Mouse (Mus musculus): ENCODE measurements around the gene Socs3.
A peak's percentile ranks its signal among the peaks of the same experiment; 100 is the strongest.

Socs3 gene

GRCm38 (mm10) chr11:117955621-117956020 is 14.2 kb downstream of the Socs3 start:
- no peak for DNase-seq (ENCODE audit: low spot score in 2 of 2)

GRCm38 (mm10) chr11:117954819-117955218 is 15.0 kb downstream of the Socs3 start:
- no peak for DNase-seq (ENCODE audit: low spot score in 2 of 2)

- DNase-seq (ENCODE audit: low spot score in 2 of 2): no peak
Measured at GRCm38 (mm10) chr11:117954094-117954493, 15.8 kb downstream of the Socs3 start.

- DNase-seq (ENCODE audit: low spot score in 2 of 2): peak; percentile 53 to 59
Measured at GRCm38 (mm10) chr11:117952174-117952933, 17.5 kb downstream of the Socs3 start.

GRCm38 (mm10) chr11:117951391-117951790 is 18.5 kb downstream of the Socs3 start:
- no peak for DNase-seq (ENCODE audit: low spot score in 2 of 2)

- DNase-seq (ENCODE audit: low spot score in 2 of 2): peak in 1 of 2 experiments; percentile 27
Measured at GRCm38 (mm10) chr11:117949392-117950091, 20.3 kb downstream of the Socs3 start.

GRCm38 (mm10) chr11:117946996-117947419 is 22.8 kb downstream of the Socs3 start:
- DNase-seq (ENCODE audit: low spot score in 2 of 2): peak in 1 of 2 experiments; percentile 28

GRCm38 (mm10) chr11:117946195-117946979 is 23.5 kb downstream of the Socs3 start:
- DNase-seq (ENCODE audit: low spot score in 2 of 2): peak in 1 of 2 experiments; percentile 27

GRCm38 (mm10) chr11:117941848-117942247 is 28.0 kb downstream of the Socs3 start:
- DNase-seq (ENCODE audit: low spot score in 2 of 2): no peak

- DNase-seq (ENCODE audit: low spot score in 2 of 2): no peak
Measured at GRCm38 (mm10) chr11:117941325-117941834, 28.5 kb downstream of the Socs3 start.

GRCm38 (mm10) chr11:117940881-117941280 is 29.0 kb downstream of the Socs3 start:
- DNase-seq (ENCODE audit: low spot score in 2 of 2): no peak

- DNase-seq (ENCODE audit: low spot score in 2 of 2): no peak
Measured at GRCm38 (mm10) chr11:117939741-117940285, 30.0 kb downstream of the Socs3 start.

GRCm38 (mm10) chr11:117939004-117939730 is 30.7 kb downstream of the Socs3 start:
- no peak for DNase-seq (ENCODE audit: low spot score in 2 of 2)

GRCm38 (mm10) chr11:117936202-117936601 is 33.6 kb downstream of the Socs3 start:
- DNase-seq (ENCODE audit: low spot score in 2 of 2): no peak

GRCm38 (mm10) chr11:117935616-117936015 is 34.2 kb downstream of the Socs3 start:
- DNase-seq (ENCODE audit: low spot score in 2 of 2): no peak

GRCm38 (mm10) chr11:117934576-117935368 is 35.1 kb downstream of the Socs3 start:
- DNase-seq (ENCODE audit: low spot score in 2 of 2): no peak

GRCm38 (mm10) chr11:117934168-117934567 is 35.7 kb downstream of the Socs3 start:
- no peak for DNase-seq (ENCODE audit: low spot score in 2 of 2)

- no peak for DNase-seq (ENCODE audit: low spot score in 2 of 2)
Measured at GRCm38 (mm10) chr11:117932195-117932594, 37.7 kb downstream of the Socs3 start.

- no peak for DNase-seq (ENCODE audit: low spot score in 2 of 2)
Measured at GRCm38 (mm10) chr11:117931576-117931975, 38.3 kb downstream of the Socs3 start.

- DNase-seq (ENCODE audit: low spot score in 2 of 2): no peak
Measured at GRCm38 (mm10) chr11:117930781-117931338, 39.0 kb downstream of the Socs3 start.

All from spleen, postnatal 14 days (tissue).